Mouse (Mus musculus) frontal cortex, postnatal 25 days (tissue): ENCODE measurements around the gene Dagla.
A peak's percentile ranks its signal among the peaks of the same experiment; 100 is the strongest.

Experiments used
- DNase-seq, 2 experiments: peaks; one replicate each; pipeline ENCODE4 v3.0.0; 2022; ENCODE audit warnings: low spot score in 2 of 2

The Dagla gene

DNA sequence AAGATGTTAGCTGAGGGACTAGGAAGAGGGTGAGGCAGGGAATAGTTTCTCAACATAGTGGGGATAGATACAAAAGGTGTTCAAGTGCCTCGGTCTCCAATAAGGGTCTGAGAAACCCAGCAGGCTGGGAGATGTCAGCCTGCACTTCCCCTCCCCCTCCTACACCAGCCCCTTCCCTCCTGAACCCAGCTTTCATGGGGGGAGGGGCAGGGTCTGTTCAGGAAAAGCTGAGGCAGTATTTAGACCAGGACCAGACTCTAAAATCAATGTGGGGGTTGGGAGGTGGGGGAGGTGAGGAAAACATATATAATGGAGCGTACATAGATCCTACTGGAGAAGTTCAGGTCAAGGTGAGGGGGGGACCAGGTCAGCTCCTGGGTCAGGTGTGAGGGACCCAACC is 65.3 kb downstream of the Dagla start:
- no peak for DNase-seq

DNA sequence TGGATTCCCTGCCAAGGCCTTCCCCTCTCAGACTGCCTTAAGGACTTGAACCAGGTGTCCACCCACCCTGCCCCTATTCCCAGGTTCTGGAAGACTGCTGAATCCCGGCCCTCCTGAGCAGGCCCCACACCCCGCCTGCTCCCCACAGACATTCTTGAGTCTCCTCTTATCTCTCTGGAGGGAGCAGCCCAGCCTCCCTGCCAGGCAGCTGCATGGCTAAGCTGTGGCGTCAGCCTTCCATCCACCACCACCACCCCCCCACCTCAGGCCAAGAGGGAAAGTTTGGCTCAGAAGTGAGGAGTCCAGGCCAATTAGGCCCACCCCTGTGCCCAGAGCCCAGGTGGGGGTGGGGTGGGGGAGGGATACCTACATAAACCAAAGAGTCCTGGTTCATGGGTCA is 66.2 kb downstream of the Dagla start:
- no peak for DNase-seq

DNA sequence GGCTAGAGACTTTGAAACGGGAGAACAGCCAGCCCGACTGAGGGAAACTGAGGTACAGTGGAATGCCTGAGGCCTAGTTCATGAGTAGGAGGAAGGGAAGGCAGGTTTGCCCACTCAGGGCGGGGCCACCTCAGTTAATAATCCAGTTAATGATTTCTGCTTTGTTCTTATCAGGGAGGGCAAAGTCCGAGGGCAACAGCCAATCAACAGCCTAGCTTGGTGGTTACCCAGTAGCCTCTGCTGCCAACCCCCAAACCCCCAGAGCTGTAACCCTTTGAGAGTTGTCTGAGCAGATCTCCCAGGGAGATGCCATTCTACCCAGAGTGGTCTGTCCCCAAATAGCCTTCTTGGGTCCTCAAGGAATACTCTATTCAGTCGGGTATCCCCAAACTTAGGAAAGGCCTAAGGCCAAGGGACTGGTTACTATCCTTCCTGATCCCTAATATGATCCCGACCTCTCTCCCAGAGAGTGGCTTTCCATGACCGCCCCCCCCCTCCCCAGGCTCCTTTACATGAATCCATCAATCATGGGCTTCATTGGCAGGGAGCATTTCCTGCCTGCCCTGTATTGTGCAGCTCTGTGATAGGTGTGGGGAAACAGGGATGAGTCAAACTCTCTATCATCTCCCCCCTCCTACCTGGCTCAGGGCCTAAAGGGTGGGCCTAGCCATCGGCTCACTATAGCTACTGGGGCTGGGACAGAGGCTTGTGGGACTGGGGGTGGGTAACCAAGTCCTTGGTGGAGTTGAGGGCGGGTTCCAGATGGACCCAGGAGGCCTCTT is 68.7 kb downstream of the Dagla start:
- DNase-seq: no peak

DNA sequence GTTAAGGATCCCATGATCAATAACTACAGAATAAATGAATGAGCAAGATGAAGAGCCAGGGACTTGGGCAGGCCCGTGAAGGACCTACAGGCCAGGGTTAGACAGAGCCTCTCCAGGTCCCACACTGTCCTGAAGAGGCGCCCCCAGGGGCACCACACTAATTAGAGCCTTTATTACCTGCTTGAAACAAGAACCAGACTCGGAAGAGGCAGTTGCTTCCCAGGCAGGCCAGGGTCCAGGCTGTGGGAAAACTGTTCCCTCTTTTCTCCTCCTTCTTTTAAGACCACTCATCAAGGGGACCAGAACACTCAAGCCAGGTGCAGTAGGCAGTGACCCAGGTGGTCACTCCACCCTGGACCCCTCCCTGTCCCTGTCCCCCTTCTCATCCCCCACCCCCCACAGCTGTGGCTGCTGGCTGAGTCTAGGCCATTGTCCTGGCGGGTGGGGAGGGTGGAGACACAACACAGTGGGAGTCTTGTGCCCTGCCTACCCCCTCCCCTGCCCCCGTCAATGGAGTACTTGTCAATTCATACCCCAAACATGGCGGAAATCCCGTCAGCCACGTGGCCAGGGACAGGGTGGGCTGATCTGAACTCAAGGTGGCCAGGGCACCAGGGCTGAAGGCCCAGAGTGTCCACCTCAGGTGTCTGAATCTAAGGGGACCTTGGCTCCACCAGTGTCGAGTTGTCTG is 72.2 kb downstream of the Dagla start:
- DNase-seq: no peak

DNA sequence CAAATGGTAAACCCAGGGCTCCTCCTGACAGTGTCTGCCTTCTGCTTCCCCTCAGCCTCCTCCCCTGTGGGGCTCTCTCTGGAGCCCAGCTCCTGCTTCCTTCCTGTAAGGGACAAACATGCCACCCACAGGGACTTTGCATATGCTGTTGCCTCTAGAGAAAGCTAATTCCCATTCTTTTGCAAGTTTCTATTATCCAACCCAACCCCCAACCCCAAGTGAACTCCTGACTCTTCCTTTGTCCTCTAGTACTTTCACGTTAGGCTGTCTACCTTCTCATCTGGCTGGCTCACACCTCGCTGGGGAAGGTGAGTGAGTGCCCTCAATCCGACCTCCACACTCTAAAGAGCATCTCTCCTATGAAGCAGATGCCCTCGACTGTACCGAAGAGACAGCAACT is 72.8 kb downstream of the Dagla start:
- DNase-seq: no peak

DNA sequence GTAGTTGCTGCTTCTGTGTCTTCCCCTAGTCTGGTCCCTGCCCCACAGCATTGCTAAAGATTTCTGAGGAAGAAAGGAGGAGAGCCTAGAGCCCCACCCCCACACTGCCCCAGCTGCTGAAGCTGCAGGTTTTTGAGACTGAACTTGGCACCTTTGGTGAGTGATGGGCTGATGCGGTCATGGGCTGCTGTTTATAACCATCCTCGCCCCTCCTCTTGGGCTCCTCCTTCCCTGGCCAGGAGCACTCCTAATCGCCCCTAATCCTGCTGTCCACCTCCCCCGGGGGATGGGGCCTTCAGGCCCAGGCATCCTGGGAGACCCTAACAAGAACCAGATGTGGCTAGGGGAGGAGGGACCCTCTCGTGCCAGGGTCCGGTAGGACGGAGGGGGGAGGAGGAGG is 73.7 kb downstream of the Dagla start:
- DNase-seq: no peak

DNA sequence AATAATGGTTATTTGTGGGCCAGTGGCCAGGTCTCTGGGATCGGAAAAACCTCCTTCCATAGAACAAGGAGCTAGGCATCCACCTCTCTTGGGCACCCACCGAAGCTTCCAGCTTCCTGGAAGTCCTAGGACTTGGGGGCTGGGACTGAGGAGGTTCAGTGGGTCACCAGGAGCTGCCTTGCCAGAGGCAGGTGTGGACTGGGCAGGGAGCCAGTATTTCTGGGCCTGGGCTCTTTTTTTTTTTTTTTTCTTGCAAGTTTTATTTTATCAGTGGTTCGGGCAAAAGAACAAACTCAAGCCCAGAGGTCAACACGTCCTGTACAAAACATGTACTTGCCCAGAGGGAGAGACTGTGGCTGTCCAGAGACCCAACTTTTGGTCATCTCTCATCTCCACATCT is 78.9 kb downstream of the Dagla start:
- DNase-seq: no peak

DNA sequence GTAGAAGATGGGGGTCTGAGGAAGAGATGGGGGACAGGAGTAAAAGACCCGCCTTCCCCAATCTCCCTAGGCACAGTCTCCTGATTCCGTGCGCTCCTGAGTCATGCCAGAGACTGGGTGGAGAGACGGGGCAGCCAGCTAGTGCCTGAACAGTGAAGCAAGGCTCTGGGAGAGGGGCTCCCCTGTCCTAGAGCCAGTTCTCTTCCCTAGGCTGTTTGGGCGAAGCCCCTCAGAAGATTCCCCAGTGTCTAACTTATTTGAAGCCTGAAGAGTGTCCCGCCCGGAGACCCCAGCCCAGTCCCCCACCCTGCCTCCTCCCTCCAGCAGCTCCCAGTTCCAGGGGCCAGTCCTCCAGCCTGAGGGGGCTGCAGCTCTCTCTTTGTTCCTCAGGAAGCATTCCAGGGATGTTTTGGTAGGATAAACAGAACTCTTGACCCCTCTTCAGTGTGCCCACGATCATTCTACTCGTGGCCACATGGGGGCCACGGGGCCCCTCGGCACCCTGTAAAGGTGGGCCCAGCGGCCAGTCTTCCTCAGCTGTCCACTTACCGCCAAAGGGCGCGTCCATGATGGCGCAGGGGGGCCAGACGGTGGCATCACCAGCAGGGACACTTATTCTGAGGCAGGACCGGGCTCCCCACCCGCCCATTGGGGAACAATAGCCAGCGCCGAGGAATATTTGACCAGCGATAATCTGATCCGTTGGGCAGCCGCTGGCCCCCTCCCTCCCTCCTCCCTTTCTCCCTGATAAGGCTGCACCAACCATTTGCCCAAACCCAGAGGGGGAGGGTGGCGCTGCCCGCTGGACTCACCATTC is 79.8 kb downstream of the Dagla start:
- DNase-seq: no peak

DNA sequence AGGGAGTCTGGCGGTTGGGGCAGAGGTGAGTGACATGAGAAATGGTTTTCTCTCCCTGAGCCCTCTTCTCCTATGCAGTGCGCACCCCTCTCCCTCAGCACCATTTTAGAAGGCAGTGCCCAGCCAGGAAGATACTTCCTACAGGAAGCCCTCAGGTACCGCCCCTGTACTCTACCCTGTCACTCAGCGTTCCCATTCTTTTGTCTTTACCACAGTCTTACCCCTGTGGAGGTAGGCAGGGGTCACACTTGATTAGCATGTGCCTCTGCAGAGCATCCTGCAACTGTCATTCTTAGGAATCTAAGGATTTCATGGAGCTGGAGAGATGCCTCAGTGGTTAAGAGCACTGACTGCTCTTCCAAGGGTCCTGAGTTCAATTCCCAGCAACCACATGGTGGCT is 81.1 kb downstream of the Dagla start:
- DNase-seq: no peak

DNA sequence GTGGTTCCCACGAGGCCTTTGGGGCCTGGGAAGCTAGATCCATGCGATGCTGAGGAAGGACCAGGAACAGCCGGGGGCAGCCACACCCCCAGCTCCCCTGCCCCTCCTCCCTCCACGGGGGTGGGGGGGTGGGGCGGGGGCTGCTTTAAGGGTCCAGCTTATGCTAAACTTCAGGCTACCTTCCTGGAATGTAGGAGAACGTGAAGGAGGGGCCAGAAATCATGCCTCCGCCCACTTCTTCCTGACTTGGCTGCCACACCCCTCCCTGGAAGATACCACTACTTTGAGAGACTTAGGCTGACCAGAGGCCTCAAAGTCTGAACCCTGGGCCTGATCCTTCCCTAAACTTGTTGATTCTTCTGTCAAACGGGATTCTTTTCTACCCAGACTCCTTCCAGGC is 82.0 kb downstream of the Dagla start:
- no peak for DNase-seq

DNA sequence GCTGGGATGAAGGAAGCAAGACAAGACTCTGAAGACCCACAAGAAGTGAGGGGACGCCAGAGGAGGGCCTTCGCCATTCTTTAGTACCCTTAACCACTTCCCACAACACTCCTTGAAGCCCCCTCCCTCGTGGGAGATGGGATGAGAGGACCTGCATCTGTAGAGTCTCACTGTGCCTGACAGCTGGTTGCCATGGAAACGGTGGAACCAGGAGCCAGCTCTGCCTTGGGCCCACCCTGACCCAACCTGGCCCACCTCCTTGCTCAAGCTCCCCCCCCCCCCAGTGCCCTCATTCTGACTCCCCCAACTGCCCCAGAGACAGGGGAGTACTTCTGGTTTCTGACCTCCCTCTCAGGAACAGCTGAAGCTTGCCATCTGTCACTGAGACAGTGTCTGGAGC is 83.1 kb downstream of the Dagla start:
- DNase-seq: no peak

DNA sequence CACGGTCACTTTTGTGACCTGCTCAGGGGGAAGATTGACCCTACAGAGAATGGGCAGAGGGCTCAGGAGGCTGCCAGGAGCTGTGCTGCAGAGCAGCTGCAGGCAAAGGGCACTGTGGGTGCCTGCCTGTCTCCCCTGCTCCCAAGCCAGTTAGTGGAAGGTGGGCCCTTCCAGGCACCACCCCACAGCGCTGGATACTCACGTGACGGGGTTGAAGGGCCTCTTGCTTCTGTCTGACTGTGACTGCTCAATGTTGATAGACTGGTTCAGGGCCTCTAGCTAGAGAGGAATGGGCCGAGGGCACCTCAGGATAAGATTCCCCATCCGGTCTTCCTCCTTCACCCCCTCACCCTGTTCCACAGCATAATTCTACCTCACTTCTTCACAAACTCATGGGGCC is 85.1 kb downstream of the Dagla start:
- no peak for DNase-seq

DNA sequence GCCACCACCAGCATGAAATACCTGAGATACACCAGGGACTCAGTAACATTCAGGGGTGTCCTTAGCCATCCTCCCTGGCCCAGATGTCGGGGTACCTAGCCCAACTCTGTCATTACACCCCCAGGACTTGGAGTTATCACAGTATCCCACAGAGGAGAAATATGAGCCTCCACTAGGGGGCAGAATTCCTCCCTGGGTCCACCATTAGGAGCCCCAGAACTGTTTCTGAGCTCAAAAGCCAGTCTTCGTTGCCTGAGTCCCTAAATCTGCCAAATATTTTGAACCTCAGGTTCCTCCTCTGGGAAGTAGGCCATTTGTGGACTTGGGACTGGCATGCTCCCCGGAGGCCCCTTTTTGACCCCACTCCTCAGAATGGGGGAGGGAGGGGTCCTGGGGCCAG is 85.6 kb downstream of the Dagla start:
- peak in 1 of 2 experiments; percentile 43 for DNase-seq

DNA sequence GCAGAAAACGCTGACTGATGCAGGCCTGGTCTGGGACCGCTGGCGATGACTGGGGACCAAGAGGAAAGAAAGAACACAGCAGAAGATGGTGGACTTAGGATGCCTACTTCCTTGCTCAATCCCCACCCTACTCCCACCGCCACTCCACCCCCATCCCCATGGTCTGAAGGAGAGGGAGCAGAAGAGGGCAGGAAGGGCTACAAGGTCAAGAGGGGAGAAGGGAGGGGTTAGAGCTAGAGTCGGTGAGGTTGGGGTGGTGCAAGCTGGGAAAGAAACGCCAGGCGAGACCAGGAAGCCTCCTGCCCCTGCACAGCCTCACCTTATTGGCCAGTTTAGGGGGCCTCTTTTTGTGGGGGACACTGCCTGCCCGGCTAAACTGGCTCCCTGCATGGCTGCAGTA is 88.6 kb downstream of the Dagla start:
- DNase-seq: no peak

DNA sequence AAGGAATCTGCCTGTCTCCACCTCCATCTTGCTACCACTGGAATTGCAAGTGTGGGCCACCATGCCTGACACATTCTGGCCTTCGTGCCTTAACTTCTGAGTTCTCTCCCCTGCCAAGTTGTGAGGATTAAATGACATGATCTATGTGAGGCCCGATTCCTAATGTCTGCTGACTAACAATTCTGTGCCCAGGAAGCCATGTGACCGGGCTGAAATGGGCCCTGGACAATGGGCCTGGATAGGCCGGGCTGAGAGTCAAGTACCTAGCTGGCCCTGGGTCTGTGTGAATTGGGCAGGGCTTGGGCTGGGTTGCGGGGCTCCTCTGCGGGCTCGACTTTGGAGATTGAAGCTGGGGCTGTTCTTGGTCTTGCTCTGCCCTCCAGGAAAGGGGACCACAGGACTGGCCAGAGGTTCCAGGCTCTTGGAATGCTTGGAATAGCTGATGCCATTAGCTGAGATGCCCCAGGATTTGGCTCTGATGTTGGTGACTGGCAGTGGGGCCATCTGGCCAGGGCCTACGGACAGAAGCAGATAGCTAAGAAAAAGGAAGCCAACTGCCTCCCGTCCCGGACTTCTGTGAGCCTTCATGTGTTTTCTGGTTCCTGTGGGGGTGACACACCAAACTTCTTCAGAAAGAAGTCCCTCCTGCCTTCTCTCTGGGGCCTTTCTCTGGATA is 90.7 kb downstream of the Dagla start:
- no peak for DNase-seq

DNA sequence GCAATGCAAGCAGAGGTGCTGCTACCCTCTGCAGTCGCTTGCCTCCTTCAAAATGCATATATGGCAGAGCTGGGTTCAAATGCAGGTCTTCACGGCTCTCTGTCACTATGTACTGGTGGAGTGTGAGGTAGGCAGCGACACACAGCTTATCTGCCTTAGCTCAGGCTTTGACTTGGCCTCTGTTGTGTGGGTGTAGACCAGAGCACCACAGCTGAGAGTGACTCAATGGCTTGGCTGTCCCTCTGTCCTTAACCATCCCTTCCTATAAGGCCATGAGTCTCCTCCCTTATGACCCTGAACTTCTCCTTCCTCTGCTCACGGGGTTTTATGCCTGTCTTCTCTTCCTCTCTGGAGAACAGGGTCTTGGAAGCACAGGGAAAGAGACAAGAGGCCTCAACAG is 93.8 kb downstream of the Dagla start:
- DNase-seq: no peak

DNA sequence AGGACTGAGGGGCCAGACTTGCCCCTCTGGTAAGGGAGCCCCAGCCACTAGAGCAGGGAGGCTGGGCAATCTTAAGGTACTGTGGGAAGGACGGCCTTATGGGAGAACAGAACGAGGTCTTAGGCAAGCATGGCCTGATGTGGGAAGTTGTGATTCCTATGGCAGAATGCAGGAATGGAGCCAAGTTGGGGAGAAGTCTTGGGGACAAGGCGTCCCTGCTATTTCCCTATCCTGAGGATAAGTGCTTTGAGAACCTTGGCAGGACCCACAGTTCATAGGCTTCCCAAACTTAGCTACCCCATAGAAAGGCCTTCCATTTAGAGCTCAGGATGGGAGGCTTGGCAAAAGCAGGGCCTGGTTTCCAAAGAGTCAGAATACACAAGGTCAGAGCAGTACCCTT is 95.8 kb downstream of the Dagla start:
- no peak for DNase-seq

DNA sequence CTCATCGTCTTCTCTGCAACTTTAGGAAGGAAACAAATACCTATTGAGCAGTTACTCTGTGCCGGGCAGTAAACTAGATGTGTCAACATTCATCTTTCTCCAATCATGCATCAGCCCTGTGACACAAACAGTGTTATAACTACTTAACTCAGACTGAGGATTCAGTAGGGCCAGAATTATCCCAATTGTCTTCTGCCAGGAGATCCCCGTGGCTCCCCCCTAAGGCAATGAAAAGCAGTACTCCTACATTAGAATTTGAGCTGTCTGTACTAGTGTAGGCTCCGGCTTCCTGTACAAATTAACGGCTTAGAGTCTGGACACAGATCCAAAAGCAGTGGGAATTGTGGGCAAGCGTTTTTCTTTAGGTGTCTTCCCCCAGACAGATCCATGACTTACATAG is 99.6 kb downstream of the Dagla start:
- no peak for DNase-seq

DNA sequence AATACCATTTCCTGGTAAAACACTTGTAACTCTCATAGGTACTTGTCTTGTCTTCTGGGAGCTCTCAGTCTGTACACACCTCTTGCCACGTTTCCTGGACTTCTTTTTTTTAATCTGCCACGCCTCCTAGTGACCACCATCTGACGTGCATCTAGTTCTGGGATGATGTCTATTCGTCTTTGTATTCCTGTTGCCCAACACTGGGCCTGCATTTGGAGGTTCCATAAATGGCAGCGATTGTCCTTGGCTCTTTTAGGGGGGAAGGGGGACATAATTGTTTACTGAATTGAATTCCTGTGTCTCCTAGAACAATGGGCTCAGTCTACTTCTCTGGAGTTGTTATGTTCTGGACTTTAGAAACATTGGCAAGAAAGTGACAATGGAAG is 100.1 kb downstream of the Dagla start:
- DNase-seq: no peak

DNA sequence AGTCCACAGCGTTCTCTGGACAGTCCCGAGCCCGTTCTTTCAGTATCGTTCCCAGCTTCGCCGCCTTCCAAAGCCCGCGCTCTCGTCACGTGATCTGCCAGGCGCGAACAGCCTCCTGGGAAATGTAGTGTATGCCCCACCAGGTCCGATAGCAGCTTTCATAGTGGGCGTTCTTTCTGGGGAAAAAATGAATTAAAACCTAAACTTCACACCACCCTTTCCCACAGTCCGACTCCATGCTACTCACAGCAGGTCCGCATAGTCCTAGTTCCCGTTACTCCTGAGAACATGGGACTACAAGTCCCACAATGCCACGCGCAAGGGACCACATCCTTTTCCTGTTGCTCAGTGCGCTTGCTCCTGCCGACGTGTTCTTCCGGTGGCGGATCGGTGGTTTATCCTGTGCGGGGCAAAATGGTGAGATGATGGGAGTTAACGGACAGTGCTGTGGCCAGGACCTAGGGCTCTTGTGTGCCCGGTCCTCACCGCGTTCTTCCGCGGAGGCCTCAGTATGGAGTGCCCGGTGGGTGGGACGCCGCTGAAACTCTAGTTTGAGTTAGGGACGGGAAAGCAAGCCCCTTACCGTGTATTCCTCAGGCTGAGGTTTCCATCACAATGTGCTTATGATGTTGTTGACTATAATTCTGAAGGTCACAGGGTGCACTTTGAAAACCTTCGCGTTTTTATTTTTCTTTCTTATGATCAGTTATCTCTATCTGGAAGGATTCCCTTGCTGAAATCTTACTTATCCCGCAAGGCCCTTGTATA is 100.6 kb downstream of the Dagla start, which contains the start of the genes Tmem258 and Fen1:
Gene Tmem258 (plus strand): TSS at position 167 of the 768 bp plus-strand sequence.
Gene Fen1 (minus strand): TSS at position 322 of the 768 bp plus-strand sequence.
- peak; percentile 90 to 92 for DNase-seq

DNA sequence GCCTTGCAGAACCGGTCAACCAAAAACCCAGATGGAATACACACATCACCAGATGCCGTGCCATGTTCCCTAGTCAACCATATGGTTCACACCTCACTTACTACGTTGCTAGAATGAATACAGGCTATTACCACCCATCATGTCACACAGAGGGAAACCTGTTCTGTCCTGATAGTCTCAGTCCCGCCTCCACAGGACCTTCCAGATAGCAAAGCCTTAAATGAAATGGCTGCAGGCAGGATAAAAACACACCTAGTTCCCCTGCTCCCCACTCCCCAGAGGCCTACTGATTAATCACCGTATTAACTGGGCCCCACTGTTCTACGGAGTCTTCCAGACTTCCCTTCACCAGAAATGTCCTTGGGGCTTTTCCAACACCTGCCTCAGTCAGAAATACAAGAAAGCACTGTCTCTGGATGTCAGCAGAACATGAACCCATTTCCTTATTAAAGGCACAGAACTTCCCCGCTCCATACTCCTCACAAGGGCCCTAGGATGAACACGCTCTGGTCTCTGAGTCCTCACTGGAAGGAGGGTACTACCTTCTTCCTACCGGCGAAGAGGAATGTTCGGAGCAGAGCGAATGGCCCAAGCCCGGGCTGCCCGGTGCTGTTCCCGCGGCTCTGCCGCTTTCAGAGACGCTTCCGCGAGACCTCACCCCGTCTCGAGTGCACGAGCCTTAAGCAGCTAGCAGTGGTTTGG is 101.4 kb downstream of the Dagla start:
- no peak for DNase-seq
